Mouse (Mus musculus) hindbrain, embryonic 13.5 days (tissue): Measurements from ENCODE around the gene Notch2. TPM values are rescaled to one million over a fixed set of nuclear protein-coding genes. Genes with fewer than 3 reads are reported as not detected.

Experiments
- ATAC-seq: fragments of 200-750 bp; cut with Nextera tagmentation; 2 replicates; pipeline ENCODE4 v1.8.0; 2017; ENCODE audit warnings: moderate TSS enrichment; ENCODE audit not compliant: low FRiP score
- H3K27ac ChIP-seq: fragments of 300-500 bp; sonication (generic); 2 replicates; pipeline ENCODE4 v1.5.1; 2015; ENCODE audit warnings: inconsistent platforms, mild to moderate bottlenecking, moderate library complexity
- H3K27me3 ChIP-seq: fragments of 300-500 bp; sonication (generic); 2 replicates; pipeline ENCODE4 v1.6.1; 2015; ENCODE audit warnings: mild to moderate bottlenecking, inconsistent platforms
- H3K36me3 ChIP-seq: fragments of 300-500 bp; sonication (generic); 2 replicates; pipeline ENCODE4 v1.6.1; 2015; ENCODE audit warnings: mild to moderate bottlenecking, inconsistent platforms
- H3K4me1 ChIP-seq: fragments of 300-500 bp; sonication (generic); replicated peaks from 2 replicates; pipeline ENCODE4 v1.6.1; 2015; ENCODE audit warnings: inconsistent platforms
- H3K4me2 ChIP-seq: fragments of 300-500 bp; sonication (generic); 2 replicates; pipeline ENCODE4 v1.6.1; 2015; ENCODE audit warnings: inconsistent platforms, mild to moderate bottlenecking, moderate library complexity
- H3K4me3 ChIP-seq: fragments of 300-500 bp; sonication (generic); 2 replicates; pipeline ENCODE4 v1.5.1; 2015; ENCODE audit warnings: mild to moderate bottlenecking, inconsistent platforms
- H3K9ac ChIP-seq: fragments of 300-500 bp; sonication (generic); 2 replicates; pipeline ENCODE4 v1.6.1; 2015; ENCODE audit warnings: mild to moderate bottlenecking, inconsistent platforms
- H3K9me3 ChIP-seq: fragments of 300-500 bp; sonication (generic); 2 replicates; pipeline ENCODE4 v1.6.1; 2016; ENCODE audit warnings: inconsistent platforms
- WGBS: fragments of 180-500 bp; shearing (Covaris S2); methylation state at CpG from one replicate; pipeline ENCODE4 v1.1.7; 2015; 5-methylcytosine and 5-hydroxymethylcytosine counted together
- polyA plus RNA-seq: library from polyadenylated mRNA; unstranded; fragments of >200 nt; fragmentation: Nextera tagmentation; extraction: Ambion mirVana; gene quantifications from 2 replicates; pipeline ENCODE4 v1.2.1, GENCODE M21; 2015

Gene Notch2
- 11.1 and 12.0 TPM in 2 replicates for polyA plus RNA-seq

- peaks cover 8% of the 10 kb centered on the region for H3K27me3 ChIP-seq
- peaks cover 21% of the 10 kb centered on the region for H3K4me1 ChIP-seq
- peak within 1 kb of the TSS; percentile 84 for H3K4me3 ChIP-seq
- under 1% methylated on average over 85 of the region's 95 CpGs for WGBS
- peak within 1 kb of the TSS; percentile 76 for H3K27ac ChIP-seq
- H3K9me3 ChIP-seq, result no peaks in the 10 kb centered on the region
- H3K36me3 ChIP-seq, result no peaks in the 10 kb centered on the region
- ATAC-seq, result peak; percentile 92
- H3K4me2 ChIP-seq, result peak within 1 kb of the TSS; percentile 86
- H3K9ac ChIP-seq, result peak within 1 kb of the TSS; percentile 84
These were observed at the start of gene Notch2 for GRCm38 (mm10) chr3:98013401-98014281. Gene Notch2, plus strand, starts transcription at chr3:98013527.

- 78% methylated on average over 14 of the region's 14 CpGs for WGBS
- Histone ChIP-seq H3K9ac (no peak overlapping the region), H3K36me3 (no peaks in the 10 kb centered on the region), H3K27ac (no peak overlapping the region), H3K4me2 (no peak overlapping the region), H3K4me3 (no peak overlapping the region), H3K9me3 (no peaks in the 10 kb centered on the region), H3K27me3 (no peaks in the 10 kb centered on the region), H3K4me1 (peaks cover 8% of the 10 kb centered on the region)
- no peak for ATAC-seq
These were observed 48.4 kb upstream of the Notch2 start for GRCm38 (mm10) chr3:97964878-97965353.

- Histone ChIP-seq H3K4me2 (no peak overlapping the region), H3K9me3 (no peaks in the 10 kb centered on the region), H3K36me3 (no peaks in the 10 kb centered on the region), H3K27ac (no peak overlapping the region), H3K4me3 (no peak overlapping the region), H3K9ac (no peak overlapping the region), H3K27me3 (no peaks in the 10 kb centered on the region), H3K4me1 (no peaks in the 10 kb centered on the region)
- ATAC-seq, result no peak
- 67% methylated on average over 2 of the region's 2 CpGs for WGBS
These were observed 45.7 kb upstream of the Notch2 start for GRCm38 (mm10) chr3:97967627-97968026.

- no peak overlapping the region for H3K4me3 ChIP-seq
- no peaks in the 10 kb centered on the region for H3K27me3 ChIP-seq
- no peaks in the 10 kb centered on the region for H3K9me3 ChIP-seq
- no peak overlapping the region for H3K4me2 ChIP-seq
- no peak overlapping the region for H3K9ac ChIP-seq
- no peak for ATAC-seq
- no peaks in the 10 kb centered on the region for H3K4me1 ChIP-seq
- WGBS, result 98% methylated on average over 2 of the region's 2 CpGs
- H3K27ac ChIP-seq, result no peak overlapping the region
- no peaks in the 10 kb centered on the region for H3K36me3 ChIP-seq
These were observed 45.1 kb upstream of the Notch2 start for GRCm38 (mm10) chr3:97968191-97968590.

GRCm38 (mm10) chr3:97969019-97969418 is 44.3 kb upstream of the Notch2 start:
- WGBS, result 73% methylated on average over 1 of the region's 1 CpGs
- ATAC-seq, result no peak
- H3K4me1 ChIP-seq, result no peaks in the 10 kb centered on the region

GRCm38 (mm10) chr3:97971117-97971516 is 42.2 kb upstream of the Notch2 start:
- ATAC-seq, result no peak
- Histone ChIP-seq H3K9me3 (0 out of 2 replicates have a peak, but pooled peaks cover 2% of the 10 kb centered on the region), H3K4me1 (no peaks in the 10 kb centered on the region), H3K4me2 (no peak overlapping the region), H3K9ac (no peak overlapping the region), H3K4me3 (no peak overlapping the region), H3K27me3 (no peaks in the 10 kb centered on the region), H3K36me3 (no peaks in the 10 kb centered on the region), H3K27ac (no peak overlapping the region)
- 30% methylated on average over 7 of the region's 7 CpGs for WGBS

More at GRCm38 (mm10) chr3:97969019-97969418, 44.3 kb upstream of the Notch2 start:
- Histone ChIP-seq H3K9me3 (no peaks in the 10 kb centered on the region), H3K27me3 (no peaks in the 10 kb centered on the region), H3K36me3 (no peaks in the 10 kb centered on the region), H3K4me2 (no peak overlapping the region), H3K9ac (no peak overlapping the region), H3K27ac (no peak overlapping the region), H3K4me3 (no peak overlapping the region)

- Histone ChIP-seq H3K27ac (no peak overlapping the region), H3K9ac (no peak overlapping the region), H3K4me3 (no peak overlapping the region), H3K9me3 (0 out of 2 replicates have a peak, but pooled peaks cover 2% of the 10 kb centered on the region), H3K27me3 (no peaks in the 10 kb centered on the region), H3K4me1 (no peaks in the 10 kb centered on the region), H3K4me2 (no peak overlapping the region), H3K36me3 (no peaks in the 10 kb centered on the region)
- WGBS, result 64% methylated on average over 5 of the region's 5 CpGs
- no peak for ATAC-seq
These were observed 41.1 kb upstream of the Notch2 start for GRCm38 (mm10) chr3:97972200-97972599.

GRCm38 (mm10) chr3:97972707-97973106 is 40.6 kb upstream of the Notch2 start:
- no peak overlapping the region for H3K27ac ChIP-seq
- no peak overlapping the region for H3K9ac ChIP-seq
- no peak overlapping the region for H3K4me2 ChIP-seq
- no peak for ATAC-seq
- H3K27me3 ChIP-seq, result no peaks in the 10 kb centered on the region
- no peaks in the 10 kb centered on the region for H3K36me3 ChIP-seq
- 77% methylated on average over 4 of the region's 4 CpGs for whole genome bisulfite sequencing
- no peak overlapping the region for H3K4me3 ChIP-seq
- 0 out of 2 replicates have a peak, but pooled peaks cover 2% of the 10 kb centered on the region for H3K9me3 ChIP-seq
- H3K4me1 ChIP-seq, result no peaks in the 10 kb centered on the region

GRCm38 (mm10) chr3:97973306-97973705 is 40.0 kb upstream of the Notch2 start:
- Histone ChIP-seq H3K4me3 (no peak overlapping the region), H3K27me3 (no peaks in the 10 kb centered on the region), H3K9ac (no peak overlapping the region), H3K4me1 (no peaks in the 10 kb centered on the region), H3K9me3 (0 out of 2 replicates have a peak, but pooled peaks cover 2% of the 10 kb centered on the region), H3K4me2 (no peak overlapping the region), H3K27ac (no peak overlapping the region), H3K36me3 (no peaks in the 10 kb centered on the region)
- no peak for ATAC-seq
- WGBS, result 40% methylated on average over 2 of the region's 2 CpGs

GRCm38 (mm10) chr3:97974197-97974770 is 39.0 kb upstream of the Notch2 start:
- WGBS, result 91% methylated on average over 6 of the region's 6 CpGs

GRCm38 (mm10) chr3:97976706-97977105 is 36.6 kb upstream of the Notch2 start:
- ATAC-seq, result no peak
- no peak overlapping the region for H3K4me2 ChIP-seq
- H3K4me3 ChIP-seq, result no peak overlapping the region
- WGBS, result 62% methylated on average over 6 of the region's 6 CpGs
- no peaks in the 10 kb centered on the region for H3K27me3 ChIP-seq
- 0 out of 2 replicates have a peak, but pooled peaks cover 2% of the 10 kb centered on the region for H3K9me3 ChIP-seq
- no peaks in the 10 kb centered on the region for H3K4me1 ChIP-seq
- H3K27ac ChIP-seq, result no peak overlapping the region
- H3K9ac ChIP-seq, result no peak overlapping the region
- no peaks in the 10 kb centered on the region for H3K36me3 ChIP-seq

More at GRCm38 (mm10) chr3:97974197-97974770, 39.0 kb upstream of the Notch2 start:
- Histone ChIP-seq H3K36me3 (no peaks in the 10 kb centered on the region), H3K4me2 (no peak overlapping the region), H3K9ac (no peak overlapping the region), H3K9me3 (0 out of 2 replicates have a peak, but pooled peaks cover 2% of the 10 kb centered on the region), H3K4me1 (no peaks in the 10 kb centered on the region), H3K27me3 (no peaks in the 10 kb centered on the region), H3K27ac (no peak overlapping the region), H3K4me3 (no peak overlapping the region)
- ATAC-seq, result no peak

GRCm38 (mm10) chr3:97978710-97979109 is 34.6 kb upstream of the Notch2 start:
- Histone ChIP-seq H3K9me3 (0 out of 2 replicates have a peak, but pooled peaks cover 2% of the 10 kb centered on the region), H3K4me3 (no peak overlapping the region), H3K4me2 (no peak overlapping the region), H3K36me3 (no peaks in the 10 kb centered on the region), H3K27ac (no peak overlapping the region), H3K4me1 (no peaks in the 10 kb centered on the region), H3K9ac (no peak overlapping the region), H3K27me3 (no peaks in the 10 kb centered on the region)
- ATAC-seq, result no peak
- 80% methylated on average over 2 of the region's 2 CpGs for WGBS
